Mouse (Mus musculus) thymus, postnatal 10 days (tissue): ENCODE measurements around the gene Top1.
A peak's percentile ranks its signal among the peaks of the same experiment; 100 is the strongest.

Experiments used
- DNase-seq, 2 experiments: peaks; one replicate each; pipeline ENCODE4 v3.0.0; 2021; ENCODE audit warnings: low spot score in 2 of 2

Top1 gene

GRCm38 (mm10) chr2:160741580-160741979 is 95.9 kb downstream of the Top1 start:
- no peak for DNase-seq

GRCm38 (mm10) chr2:160742161-160742609 is 96.5 kb downstream of the Top1 start:
- peak in 1 of 2 experiments; percentile 53 for DNase-seq

- DNase-seq: peak in 1 of 2 experiments; percentile 75
Observed at GRCm38 (mm10) chr2:160744040-160744822, 98.5 kb downstream of the Top1 start.

GRCm38 (mm10) chr2:160744823-160745210 is 99.1 kb downstream of the Top1 start:
- no peak for DNase-seq

- DNase-seq: no peak
Observed at GRCm38 (mm10) chr2:160745497-160745896, 99.8 kb downstream of the Top1 start.

GRCm38 (mm10) chr2:160746637-160747036 is 100.9 kb downstream of the Top1 start:
- no peak for DNase-seq

GRCm38 (mm10) chr2:160747075-160747474 is 101.4 kb downstream of the Top1 start:
- DNase-seq: no peak

- DNase-seq: no peak
Observed at GRCm38 (mm10) chr2:160756583-160757203, 111.0 kb downstream of the Top1 start.

- peak in 1 of 2 experiments; percentile 41 for DNase-seq
Observed at GRCm38 (mm10) chr2:160760433-160761184, 114.9 kb downstream of the Top1 start.

GRCm38 (mm10) chr2:160763816-160764215 is 118.1 kb downstream of the Top1 start:
- DNase-seq: no peak

- DNase-seq: no peak
Observed at GRCm38 (mm10) chr2:160764386-160764785, 118.7 kb downstream of the Top1 start.

- DNase-seq: no peak
Observed at GRCm38 (mm10) chr2:160765096-160765495, 119.4 kb downstream of the Top1 start.

- DNase-seq: no peak
Observed at GRCm38 (mm10) chr2:160766371-160766771, 120.7 kb downstream of the Top1 start.

GRCm38 (mm10) chr2:160767201-160767600 is 121.5 kb downstream of the Top1 start:
- DNase-seq: no peak

GRCm38 (mm10) chr2:160768097-160768695 is 122.5 kb downstream of the Top1 start:
- DNase-seq: no peak

- DNase-seq: no peak
Observed at GRCm38 (mm10) chr2:160768997-160769396, 123.3 kb downstream of the Top1 start.

- DNase-seq: no peak
Observed at GRCm38 (mm10) chr2:160770409-160770808, 124.7 kb downstream of the Top1 start.

- DNase-seq: no peak
Observed at GRCm38 (mm10) chr2:160770871-160771270, 125.2 kb downstream of the Top1 start.

- DNase-seq: no peak
Observed at GRCm38 (mm10) chr2:160771325-160772276, 125.9 kb downstream of the Top1 start.
